Comparison of ENCODE assay signal across 15 mouse cellular contexts in the genomic region with DNA sequence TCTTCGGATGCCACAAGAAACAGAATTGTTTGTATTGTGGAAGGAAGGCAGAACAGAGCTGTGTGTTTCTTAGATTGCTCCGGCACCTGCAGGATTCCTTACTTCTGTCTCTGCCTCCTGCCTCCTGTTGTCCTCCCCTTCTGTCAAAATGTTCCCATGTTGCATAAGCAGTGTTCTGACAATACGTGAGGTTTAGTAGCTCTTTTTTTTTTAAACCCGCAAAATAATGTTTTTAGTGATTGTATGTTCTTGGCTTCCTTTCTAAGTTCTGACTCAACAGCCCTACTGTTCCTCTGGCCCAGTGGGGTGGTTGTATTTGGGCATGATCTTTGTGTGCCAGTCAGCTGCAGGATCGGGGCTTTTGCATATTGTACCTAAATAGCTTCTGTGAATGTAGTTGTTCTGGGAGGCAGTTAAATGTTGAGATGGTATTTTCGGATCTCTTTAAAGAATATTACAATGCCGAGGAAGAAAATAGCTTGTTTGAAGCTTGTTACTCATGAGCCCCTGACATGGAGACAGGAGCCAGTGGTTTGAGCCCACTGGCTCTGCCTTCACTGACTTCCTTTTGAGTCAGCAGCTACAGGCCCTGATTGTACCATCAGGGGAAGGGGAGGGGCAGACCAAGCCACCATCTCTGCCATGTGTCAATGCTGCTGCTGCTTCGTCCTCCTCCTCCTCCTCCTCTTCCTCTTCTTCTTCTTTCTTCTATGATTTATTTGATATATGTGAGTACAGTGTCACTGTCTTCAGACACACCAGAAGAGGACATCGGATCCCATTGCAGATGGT. TPM values are rescaled to one million over a fixed set of nuclear protein-coding genes. Genes with fewer than 3 reads are reported as not detected.
DNase-seq lines count a peak whose midpoint lies in the region; ATAC-seq and TF ChIP-seq lines count a peak whose summit lies in the region.
"Had no signal": no experiment of that assay in that cellular context is flagged by ENCODE, and none has a peak within 500 bp of the region (broad histone marks: within the 10 kb centered on the region; RNA-seq: fewer than 3 reads in every experiment).

No protein-coding gene starts in this region.

- peaks cover under 1% of the 10 kb centered on the region; the same call in 1 of the 2 replicates for H3K36me3 ChIP-seq in liver, embryonic 11.5 days (ENCODE audit: control insufficient read depth, insufficient read depth, low read length)

- no peaks in the 10 kb centered on the region for H3K9me3 ChIP-seq in liver, embryonic 11.5 days (ENCODE audit: control insufficient read depth, low read length)
- H3K9me3 ChIP-seq: embryonic facial prominence, embryonic 12.5 days; G1E; liver, embryonic 12.5 days had no signal

- no peak for TF ChIP-seq POLR2A in cortical plate, adult 2 months (IDR thresholded peaks at IDR 0.05; ENCODE audit: extremely low read depth, insufficient read depth, low read length)

- H3K4me1 ChIP-seq in cortical plate, adult 2 months (ENCODE audit: control insufficient read depth, insufficient read depth, low read length), result peaks cover 13% of the 10 kb centered on the region
- peaks cover 8% of the 10 kb centered on the region for H3K4me1 ChIP-seq in liver, embryonic 11.5 days (replicated peaks; ENCODE audit: control insufficient read depth, insufficient read depth, low read length)

- no peak for TF ChIP-seq CTCF in cortical plate, adult 2 months (IDR thresholded peaks at IDR 0.05; ENCODE audit: extremely low read depth, insufficient read depth, low read length)

- 87% methylated on average over 9 of the region's 9 CpGs for WGBS in liver, embryonic 11.5 days

- no peaks in the 10 kb centered on the region for H3K27me3 ChIP-seq in liver, embryonic 11.5 days (replicated peaks; ENCODE audit: control insufficient read depth, insufficient read depth, low read length)
- H3K27me3 ChIP-seq: embryonic facial prominence, embryonic 12.5 days; liver, embryonic 12.5 days had no signal

- intact Hi-C loops in left cerebral cortex, postnatal 25 days (cut with DNase I), result no loop called here

- 0 out of 2 replicates have a peak, but pooled peaks have one; percentile 40 for ATAC-seq in cerebellum, adult (ENCODE audit: insufficient number of reproducible peaks, low FRiP score, low TSS enrichment)
- ATAC-seq in megakaryocyte progenitor cell, adult 5-6 weeks (replicated peaks; ENCODE audit: poor library complexity), result peak; percentile 45
- ATAC-seq in liver, embryonic 11.5 days (replicated peaks; ENCODE audit: low FRiP score), result no peak
- ATAC-seq: liver, embryonic 12.5 days had no signal

- peak overlapping the region; percentile 43; the same call in 1 of the 2 replicates for H3K27ac ChIP-seq in cortical plate, adult 2 months (ENCODE audit: insufficient read depth, low read length)
- H3K27ac ChIP-seq in liver, embryonic 11.5 days (ENCODE audit: low read depth, low read length), result no peak overlapping the region
- H3K27ac ChIP-seq: embryonic facial prominence, embryonic 12.5 days; heart, adult 2 months; liver, embryonic 12.5 days had no signal

- no peak overlapping the region for H3K4me2 ChIP-seq in liver, embryonic 11.5 days
- H3K4me2 ChIP-seq: embryonic facial prominence, embryonic 12.5 days; liver, embryonic 12.5 days had no signal

- H3K4me3 ChIP-seq in cortical plate, adult 2 months (ENCODE audit: insufficient read depth, low read length), result no peak overlapping the region
- H3K4me3 ChIP-seq in liver, embryonic 11.5 days (ENCODE audit: low read depth, low read length), result no peak overlapping the region
- H3K4me3 ChIP-seq: embryonic facial prominence, embryonic 12.5 days; heart, adult 2 months; liver, embryonic 12.5 days had no signal

- no peak for DNase-seq in cerebellum, postnatal 4 days (ENCODE audit: low spot score in 2 of 2)
- DNase-seq in left cerebral cortex, postnatal 25 days (ENCODE audit: low spot score in 2 of 2), result peak; percentile 42 to 60
- no peak for DNase-seq in left cerebral cortex, adult 11 months (ENCODE audit: low spot score)
- DNase-seq in ovary, postnatal 10 days (ENCODE audit: low spot score), result no peak
- DNase-seq in liver, embryonic 11.5 days (ENCODE audit: low spot score), result no peak
- DNase-seq: heart, adult 2 months; heart, postnatal 36 days; kidney, adult 18-20 months; lung, postnatal 36 days had no signal

- no peak overlapping the region for H3K9ac ChIP-seq in liver, embryonic 11.5 days (ENCODE audit: low read depth, low read length)
- H3K9ac ChIP-seq: embryonic facial prominence, embryonic 12.5 days; liver, embryonic 12.5 days had no signal

RNA-seq across cellular contexts. Expression of a gene that starts 13.6 kb away (rescaled TPM):
- total RNA-seq in left cerebral cortex, postnatal 25 days (2021), result 100 to 1,000 TPM; 114 to 121 TPM
- polyA plus RNA-seq in cortical plate, adult 2 months (2012; rRNA removed), result 46.5 and 47.0 TPM in 2 replicates
- 24.3 and 26.8 TPM in 2 replicates for total RNA-seq in megakaryocyte progenitor cell, adult 5-6 weeks (2015)
- 13.3 and 15.2 TPM in 2 replicates for total RNA-seq in megakaryocyte progenitor cell, adult 5-6 weeks (2017)
- 8.6 and 9.5 TPM in 2 replicates for polyA plus RNA-seq in liver, embryonic 11.5 days (2014; fragmentation: Nextera tagmentation; extraction: Ambion mirVana)

RNA-seq across cellular contexts. Expression of a gene that starts 13.8 kb away (rescaled TPM):
- total RNA-seq in left cerebral cortex, postnatal 25 days (2021), result 100 to 1,000 TPM; 203 to 206 TPM
- 90.3 and 92.6 TPM in 2 replicates for polyA plus RNA-seq in cortical plate, adult 2 months (2012; rRNA removed)
- 50.8 and 60.9 TPM in 2 replicates for total RNA-seq in megakaryocyte progenitor cell, adult 5-6 weeks (2015)
- 111 and 112 TPM in 2 replicates for total RNA-seq in megakaryocyte progenitor cell, adult 5-6 weeks (2017)
- 137 and 154 TPM in 2 replicates for polyA plus RNA-seq in liver, embryonic 11.5 days (2014; fragmentation: Nextera tagmentation; extraction: Ambion mirVana)

Comparison
In these comparisons a context has a peak if more than half of its experiments do, and no peak if none do; other contexts are left out.
1. DNase-seq: peak in left cerebral cortex, postnatal 25 days (2 of 2); none in cerebellum, postnatal 4 days (0 of 2), left cerebral cortex, adult 11 months (single experiment), ovary, postnatal 10 days (single experiment) and liver, embryonic 11.5 days (single experiment).
2. RNA of a gene that starts 13.6 kb away (total RNA-seq): 114 to 121 TPM in left cerebral cortex, postnatal 25 days; 13.3 to 26.8 TPM in megakaryocyte progenitor cell, adult 5-6 weeks; every median in the first group is over 4 times any median in the second.